Mouse (Mus musculus): ENCODE data around the gene Tnfaip3.

Tnfaip3 gene

DNA sequence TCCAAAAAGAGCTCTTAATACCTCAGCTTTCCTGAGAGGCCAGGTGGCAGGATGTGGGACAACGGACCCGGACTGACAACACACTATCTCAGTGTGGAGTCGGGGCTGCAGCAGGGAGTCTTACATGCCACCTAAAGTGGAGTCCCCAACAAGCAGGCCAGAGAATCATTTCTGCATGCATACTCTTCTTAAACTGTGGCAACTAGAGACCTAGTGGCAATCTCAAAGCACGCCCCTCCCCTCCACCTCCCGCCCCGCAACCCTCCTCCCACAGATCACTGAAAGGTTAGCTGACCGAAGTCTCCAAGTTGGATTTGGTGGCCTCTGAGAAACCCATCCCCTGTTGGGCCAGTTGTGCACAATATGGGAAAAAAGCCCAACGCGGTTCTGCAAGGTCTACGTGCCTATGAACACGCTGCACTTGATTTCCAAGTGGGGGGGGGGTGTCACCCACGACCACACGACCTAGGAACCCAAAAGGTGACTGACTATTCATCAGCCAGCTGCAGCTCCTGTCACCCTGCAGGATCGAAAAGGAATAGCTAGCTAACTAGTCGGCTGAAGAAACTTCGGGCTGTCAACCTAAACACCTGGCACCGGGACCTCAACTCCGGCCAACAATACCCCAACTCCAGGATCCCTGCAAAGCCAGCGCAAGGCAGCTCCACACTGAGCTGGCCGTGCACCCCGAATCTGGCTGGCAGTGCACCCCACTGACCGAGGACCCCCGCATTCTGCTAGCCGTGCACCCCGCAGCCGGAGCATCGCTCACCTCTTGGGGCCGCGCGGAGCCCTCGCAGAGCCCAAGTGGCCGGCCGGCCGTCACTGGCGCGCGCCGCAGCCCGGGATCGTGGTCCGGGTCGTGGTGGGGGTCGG is 838 bp downstream of the Tnfaip3 start:
- DNase-seq, result peak; percentile 73 to 79

DNA sequence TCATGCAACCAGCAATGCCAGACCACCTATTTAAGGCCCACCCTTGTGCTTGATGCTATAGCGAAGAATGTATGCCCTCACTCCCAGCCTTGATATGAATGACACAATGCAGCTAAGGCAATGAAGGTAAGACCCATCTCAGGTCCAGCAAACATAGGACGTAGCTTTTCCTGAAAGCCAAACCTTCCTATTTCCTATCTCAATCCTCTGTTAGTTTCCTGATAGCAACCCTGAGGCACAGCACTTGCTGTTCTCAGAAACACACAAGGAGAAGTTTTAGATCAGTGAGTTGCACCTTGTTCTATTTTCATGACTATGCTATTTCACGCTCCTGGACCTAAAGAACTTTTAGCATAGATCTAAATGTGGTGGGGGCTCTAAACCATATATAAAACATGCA is 2.1 kb downstream of the Tnfaip3 start:
- DNase-seq, result no peak

DNA sequence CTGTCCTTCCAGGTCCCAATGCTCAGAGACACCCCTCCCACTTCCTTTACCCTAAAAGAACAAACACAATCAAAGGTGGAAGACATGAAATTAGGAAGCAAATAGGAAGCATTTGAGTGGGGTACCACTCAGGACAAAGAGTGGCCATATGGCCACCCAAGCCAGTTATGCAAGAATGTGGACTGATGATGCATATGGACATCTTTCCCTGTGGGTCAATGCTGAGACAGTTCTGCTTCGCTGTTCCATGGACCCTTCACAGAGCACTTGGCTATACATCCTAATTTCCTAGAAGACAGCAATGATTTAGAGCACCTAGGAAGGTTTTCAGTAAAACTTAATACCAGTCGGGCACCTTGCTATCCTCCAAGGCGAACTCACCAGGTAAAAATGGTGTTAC is 2.8 kb downstream of the Tnfaip3 start:
- DNase-seq, result no peak

DNA sequence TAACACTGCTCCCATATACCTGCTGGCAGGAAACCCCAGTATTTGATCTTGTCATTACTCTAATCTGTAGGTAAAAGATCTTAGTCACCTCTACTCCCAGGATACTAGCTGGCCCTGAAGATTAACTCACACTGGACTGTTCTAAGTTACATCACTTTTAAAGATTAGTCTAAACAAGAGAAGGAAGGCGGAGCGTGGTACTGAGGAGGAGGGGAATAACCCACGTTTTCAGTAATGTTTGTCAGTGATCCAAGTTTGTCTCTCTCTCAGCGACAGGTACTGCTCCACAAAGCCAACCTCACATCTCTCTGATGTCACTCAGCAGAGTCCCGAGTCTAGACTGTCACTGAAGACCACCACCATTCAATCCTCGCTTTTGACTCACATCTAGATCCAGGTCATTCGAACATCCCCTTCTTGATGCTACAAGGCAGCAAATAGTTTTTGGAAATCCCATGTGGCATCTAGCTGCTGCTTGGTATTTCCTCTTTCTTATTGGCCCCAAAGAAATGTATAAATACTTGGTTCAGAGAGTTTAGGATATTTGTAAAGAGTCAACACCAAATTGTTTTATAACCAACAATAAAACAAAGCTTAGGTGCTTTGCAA is 3.5 kb downstream of the Tnfaip3 start:
- no peak for DNase-seq

DNA sequence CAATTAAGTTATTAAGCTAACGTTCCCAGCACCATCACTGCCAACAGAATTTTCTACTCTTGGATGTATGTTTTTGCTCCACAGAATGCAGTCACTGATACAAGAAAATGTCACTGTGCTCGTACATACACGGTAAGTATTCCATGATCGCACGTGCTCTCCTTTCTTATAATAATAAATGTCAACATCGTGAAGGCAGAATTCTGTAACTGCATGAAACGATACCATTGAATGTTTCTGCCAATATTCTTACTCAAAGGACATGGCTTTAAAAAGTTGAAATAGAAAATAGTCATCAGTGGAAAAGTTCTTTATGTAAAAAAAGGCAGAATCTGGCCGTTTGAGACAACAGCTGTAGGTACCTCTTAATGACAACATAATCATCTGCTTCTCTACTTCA is 5.0 kb downstream of the Tnfaip3 start:
- DNase-seq, result no peak

DNA sequence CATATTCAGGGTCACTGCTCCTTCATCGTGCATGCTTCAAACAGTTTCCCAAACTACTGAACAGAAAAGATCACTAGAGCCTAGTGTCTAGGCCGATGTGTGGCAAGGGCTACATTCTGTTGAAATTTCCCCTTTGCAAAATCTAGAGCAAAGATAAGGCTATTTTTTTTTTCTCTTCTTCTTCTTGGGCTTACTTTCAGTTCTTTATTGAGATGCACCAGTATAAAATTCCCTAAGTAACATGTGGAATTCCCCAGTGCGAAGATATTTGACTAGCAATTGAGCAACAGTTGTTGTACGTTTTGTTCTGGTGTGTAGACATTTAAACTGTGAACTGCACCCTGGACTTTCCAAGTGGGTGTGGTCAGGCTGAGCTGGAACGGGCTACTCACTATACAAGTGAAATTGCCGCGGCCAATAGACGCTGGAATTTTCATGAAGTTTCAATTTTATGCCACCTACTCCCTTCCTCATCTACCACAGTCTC is 6.2 kb downstream of the Tnfaip3 start:
- DNase-seq, result peak in 1 of 2 experiments; percentile 15

DNA sequence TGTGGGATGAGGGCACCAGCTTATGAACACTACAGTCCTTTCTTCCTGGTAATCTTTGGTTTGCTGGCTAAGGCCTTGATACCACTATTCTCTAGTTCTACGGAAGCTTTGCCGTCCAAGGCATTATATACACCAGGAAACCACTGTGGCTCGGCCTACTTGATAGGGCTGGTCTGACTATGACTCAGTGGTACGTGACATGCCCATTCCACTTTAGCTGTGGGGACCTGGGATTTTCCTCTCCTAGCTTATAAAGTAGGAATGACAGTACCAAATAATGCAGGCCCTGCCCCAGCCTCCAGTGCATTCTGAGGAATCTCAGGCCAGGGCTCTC is 6.9 kb downstream of the Tnfaip3 start:
- DNase-seq, result no peak

DNA sequence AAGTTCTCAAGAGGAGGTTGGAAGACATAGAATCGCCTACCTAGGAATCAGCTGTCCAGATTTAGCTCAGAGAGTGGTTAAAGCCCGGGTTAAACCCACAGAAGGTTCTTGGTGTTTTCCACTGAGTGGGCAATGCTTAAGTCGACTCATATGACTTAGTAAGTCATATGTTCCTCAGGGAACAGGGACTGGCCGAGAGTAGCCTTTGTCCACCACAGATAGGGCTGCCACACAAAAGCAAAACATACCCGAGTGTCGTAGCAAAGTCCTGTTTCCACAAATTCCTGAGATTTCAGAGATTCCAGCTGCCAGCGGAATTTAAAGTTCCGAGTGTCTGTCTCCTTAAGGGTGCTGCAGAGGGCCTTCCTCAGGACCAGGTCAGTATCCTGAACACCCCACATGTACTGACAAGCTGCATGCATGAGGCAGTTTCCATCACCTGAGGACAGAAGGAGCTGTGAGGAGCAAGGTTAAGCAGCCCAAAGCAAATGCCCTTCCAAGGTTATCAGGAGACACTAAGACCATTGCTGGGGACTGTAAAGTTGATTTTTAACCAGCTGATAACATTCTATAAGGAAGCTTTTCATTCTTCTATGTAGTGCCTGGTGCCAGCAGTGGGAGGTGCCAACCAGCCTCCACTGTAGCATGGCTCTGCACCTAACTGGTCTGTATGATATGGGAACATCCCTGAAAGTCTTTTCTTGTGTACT is 7.4 kb downstream of the Tnfaip3 start:
- DNase-seq, result no peak

DNA sequence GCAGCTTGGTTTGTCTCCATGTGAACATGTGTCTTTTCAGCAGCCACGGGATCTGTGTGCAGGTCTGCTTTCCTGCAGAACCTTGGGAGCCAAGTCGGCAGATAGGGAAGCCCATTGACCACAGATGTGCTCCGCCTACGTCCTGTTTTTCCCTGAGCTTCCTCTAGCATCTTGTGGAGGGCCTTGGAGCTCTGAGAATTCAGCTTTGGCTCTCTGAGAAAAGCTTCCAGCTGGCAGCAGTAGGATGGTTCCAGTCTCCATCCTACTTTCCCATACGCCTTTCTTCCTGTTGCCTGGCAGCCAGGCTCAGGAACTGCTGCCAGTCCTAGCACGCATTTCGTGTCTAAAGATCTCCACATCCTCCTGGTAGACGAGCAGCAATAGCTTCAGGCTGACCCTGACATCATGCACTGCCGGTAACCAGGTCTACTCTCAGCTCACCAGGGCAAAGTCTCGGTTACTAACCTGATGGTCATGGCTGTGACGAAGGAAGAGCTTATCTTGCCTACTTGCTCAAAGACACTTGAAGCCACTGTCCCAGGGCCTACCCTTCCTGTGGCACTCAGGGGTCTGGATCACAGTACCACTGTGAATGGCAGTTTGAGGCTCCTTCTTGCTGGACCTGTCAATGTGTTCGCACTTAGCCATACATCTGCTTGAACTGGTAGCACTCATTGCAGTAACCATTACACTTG is 13.2 kb downstream of the Tnfaip3 start:
- DNase-seq, result no peak

DNA sequence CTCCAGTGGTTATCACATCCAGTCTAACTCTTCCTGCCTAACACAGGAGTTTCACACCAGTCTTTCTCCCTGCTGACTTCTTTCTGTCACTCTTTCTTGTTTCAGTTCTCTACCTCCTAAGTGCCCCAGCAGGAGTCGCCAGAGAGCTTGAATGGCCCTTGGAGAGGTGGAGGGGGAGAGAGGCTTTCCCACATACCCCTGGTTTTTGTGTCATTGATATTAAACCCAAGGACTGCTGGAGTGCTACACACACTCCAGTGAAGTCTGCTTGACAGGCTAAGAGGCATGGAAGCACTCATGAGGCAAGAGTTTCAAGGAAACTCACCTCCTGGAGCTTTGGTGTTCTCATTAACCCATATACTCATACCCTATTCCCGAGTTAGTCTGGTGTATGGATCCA is 16.0 kb downstream of the Tnfaip3 start:
- peak; percentile 71 to 73 for DNase-seq

DNA sequence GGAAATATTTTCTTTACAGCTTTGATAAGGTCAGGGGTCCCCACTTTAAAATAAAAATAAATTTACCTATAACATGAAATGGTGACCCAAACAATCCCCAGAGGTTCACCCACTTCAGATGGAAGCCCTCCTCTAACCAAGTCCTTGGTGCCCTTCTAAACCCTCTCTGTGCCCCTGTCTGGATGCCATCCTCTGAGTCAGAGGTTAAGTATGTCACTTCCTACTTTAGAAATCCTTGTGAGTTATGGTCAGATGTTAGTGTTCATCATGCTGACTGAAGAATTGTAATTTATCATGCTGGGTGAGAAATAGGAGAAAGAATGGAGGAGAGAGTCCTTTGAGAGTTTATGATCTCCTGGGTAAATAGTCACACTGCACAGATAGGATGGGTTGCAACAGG is 19.1 kb downstream of the Tnfaip3 start:
- DNase-seq, result no peak

DNA sequence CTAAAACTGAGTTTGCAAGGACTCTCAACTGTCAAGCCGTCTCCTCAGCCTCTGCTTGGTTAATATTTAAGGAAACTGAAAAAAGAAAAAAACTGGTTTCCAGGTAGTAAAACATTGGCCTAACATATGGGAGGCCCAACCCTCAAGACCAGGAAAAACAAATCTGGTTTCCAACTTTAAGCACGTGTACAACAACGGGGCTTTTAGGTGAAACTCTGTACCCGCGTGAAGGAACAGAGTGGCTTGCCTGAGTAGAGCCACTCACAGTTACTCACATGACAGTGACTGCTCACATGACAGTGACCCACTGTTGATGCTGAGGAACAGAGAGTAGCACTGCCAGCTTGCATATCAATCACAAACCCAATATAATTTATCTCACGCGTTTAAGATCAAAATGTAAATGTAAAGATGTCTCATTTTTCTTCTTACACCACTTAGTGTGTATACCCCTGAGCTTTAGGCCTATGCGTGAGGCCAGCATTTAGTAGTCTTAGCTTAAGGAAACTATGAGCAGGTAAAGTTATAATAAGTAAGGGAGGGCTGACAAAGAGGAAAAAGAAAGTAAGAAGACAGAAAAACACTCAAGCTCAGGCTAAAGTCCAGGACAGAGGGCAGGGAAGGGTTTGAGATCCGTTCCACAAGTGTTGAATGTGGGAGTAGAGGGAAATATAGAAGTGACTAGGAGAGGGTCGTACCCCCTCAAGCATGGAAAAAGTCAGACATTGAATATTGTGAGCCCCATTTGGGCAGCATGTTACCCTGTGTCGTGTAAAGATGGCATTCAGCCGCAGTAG is 19.8 kb downstream of the Tnfaip3 start:
- no peak for DNase-seq

DNA sequence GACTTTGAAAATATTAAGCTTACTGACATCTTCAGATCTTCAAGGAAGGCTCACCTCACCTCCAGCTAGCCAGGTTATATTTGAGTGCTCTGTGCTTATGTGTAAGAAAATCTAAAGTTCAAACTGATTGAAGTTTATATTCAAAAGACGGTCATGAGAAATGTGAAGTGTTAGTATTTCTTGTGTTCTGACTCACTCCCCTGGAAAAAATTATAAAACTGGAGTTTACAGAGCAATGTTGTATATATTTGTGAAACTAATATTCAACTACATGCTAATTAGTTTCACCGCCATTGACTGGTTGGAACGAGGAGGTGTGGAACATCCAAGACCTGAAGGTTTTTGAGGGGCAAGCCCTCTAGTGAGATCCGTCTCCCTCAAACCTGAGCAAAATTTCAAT is 22.5 kb downstream of the Tnfaip3 start:
- DNase-seq, result no peak

DNA sequence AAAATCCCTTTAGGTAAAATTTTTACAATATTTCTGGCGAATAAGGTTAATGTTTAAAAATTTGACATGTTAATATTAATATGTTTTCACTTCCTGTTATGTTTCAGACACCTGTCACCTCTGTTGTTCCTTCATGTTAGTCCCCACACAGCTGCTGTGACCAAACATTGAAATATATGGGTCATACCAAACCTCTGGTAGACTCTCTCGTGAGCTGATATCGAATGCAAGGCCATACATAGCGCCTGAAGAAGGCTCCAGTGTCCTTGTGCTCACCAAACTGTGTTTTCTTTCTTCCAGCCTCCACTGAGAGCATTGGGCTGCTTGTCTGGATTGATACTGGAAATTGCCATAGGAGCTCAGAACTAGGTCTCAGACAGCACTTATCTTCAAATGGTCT is 24.4 kb downstream of the Tnfaip3 start:
- DNase-seq, result no peak

DNA sequence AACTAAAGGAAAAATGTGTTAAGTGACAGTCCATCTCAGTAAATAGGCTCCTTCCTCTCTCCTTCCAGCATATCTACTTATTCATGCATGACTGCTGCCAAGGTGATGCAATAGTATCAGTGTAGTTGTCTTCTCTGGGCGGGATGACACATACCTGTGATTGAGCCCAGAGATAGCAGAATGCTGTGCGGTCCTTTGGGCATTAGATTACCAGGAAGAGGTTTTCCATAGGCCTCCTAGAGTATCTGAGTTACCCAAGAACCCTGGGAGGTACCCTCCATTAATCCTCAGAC is 27.6 kb downstream of the Tnfaip3 start:
- no peak for DNase-seq

DNA sequence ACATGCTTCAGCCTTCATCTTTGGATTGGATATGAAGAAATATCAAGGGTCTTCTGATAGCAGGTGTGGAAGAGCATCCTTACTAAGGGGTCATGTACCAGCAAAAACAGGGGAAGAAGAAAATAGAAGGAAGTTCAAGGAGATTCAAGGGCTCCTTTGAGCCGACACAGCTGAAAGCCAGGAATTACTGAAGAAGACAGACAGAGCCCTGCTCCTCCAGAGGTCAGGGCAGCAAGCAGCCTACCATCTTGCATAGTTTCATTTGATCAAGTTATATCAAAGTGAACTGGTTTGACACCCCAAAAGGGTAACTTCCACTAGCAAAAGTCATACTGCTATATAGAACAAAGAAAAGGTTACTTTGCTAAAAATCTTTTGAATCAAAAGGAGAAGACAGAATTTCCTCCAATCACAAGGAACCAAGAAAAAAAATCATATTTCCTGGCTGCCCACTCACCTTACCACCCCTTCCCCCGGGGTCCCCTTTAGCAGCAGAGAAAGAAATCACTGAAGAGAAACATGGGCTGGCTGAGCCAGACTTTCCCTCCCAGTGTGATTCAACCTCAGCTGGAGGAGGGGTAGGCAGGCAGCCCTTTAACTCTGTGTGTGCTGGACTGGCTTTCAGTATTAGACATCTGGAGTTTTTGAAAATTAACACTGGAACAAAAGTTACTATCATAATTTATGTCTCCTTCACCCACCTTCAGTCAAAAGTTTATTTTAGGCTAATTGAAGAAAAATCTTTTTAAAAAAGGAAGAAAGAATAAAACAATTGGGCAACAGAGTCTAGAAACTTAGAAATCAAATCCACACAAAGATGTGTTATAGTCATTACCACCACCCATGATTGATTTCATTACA is 28.2 kb downstream of the Tnfaip3 start:
- no peak for DNase-seq

DNA sequence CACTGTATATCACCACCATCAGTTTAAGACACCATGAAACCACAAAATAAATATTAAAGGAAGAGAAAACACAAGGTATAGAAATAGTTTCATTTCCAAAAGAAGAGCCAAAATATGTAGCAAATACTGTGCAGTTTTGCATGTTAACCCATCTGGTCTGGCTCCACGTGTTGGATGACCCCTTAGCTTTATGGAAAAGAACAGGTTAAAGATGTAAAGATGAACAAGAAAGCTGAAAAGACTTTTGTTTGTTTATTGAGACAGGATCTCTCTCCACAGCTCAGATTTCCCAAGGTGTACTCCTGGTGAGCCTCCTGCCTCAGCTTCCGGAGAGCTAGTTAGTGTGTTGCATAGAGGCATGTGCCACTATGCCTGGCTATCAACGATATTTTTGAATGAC is 29.9 kb downstream of the Tnfaip3 start:
- no peak for DNase-seq

DNA sequence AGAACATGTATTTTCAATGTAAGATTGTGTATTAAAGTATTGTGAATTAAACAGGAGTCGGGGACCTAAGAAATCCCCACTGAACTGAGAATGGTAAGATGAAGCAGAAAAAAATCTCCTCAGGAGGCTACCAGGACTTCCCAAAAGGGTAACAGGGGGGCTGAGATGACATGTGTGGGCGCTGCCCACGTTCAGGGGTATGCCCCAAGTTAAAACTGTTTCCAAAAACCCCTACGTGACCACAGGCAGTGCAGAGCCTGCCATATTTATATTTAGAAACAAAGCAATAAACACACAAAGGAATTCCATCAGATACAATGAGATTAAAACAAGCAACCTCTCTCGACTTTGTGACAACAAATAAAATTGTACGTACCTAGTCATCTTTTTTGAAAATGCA is 31.9 kb downstream of the Tnfaip3 start:
- no peak for DNase-seq

DNA sequence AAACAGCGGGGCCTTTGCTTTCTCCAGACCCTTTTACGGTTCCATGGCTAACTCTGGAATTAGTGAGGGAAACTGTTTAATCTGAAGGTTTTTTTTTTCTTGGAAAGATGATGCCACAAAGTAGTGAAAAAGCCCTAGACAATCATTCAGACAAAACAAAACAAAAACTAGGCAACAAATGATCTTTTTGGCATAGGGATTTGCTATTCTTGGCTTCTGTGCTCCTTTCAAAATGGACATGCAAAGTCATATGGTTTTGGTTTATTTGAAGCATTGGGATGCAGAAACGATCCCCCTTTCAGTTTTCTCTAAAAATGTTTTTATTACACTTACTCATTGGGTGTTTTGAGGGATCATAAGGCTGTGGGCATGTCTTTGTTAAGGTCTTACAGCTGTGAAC is 41.0 kb downstream of the Tnfaip3 start:
- no peak for DNase-seq

DNA sequence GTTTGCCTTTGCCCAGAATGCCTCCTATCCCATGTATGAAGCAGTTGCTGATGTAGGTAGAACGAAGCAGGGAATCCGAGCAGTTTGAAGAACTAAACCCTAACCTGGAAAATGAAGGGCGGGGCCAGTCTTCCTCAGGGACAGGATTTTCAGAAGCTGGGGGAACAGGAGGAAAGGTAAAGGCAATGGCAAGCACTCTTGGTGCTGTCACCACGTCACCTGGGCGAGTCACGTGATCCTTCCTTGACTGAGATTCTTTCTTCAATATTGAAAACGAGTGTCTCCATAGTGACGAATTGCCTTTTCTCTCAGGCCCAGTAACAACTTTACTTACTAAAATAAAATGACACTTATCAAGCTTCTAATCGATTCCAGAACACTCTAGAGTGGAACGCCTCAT is 48.6 kb downstream of the Tnfaip3 start:
- DNase-seq, result no peak

DNA sequence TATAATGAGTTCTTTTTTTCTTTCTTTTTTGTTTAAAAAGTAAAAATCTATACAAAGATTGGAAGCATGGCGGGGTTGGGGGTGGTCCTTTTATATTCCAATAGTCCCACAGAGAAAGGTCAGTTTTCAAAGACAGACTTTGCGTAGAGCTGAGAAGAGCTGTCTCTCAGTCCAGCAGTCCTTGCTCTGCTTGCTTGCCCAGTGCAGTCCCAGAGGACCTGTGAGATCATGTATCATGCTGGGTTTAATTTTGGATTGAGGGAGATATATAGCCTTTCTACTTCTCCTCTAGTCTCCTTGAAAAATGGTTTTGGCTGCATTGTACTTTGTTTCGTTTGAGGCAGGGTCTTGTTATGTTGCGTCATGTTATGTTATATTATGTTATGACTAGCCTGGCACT is 49.9 kb downstream of the Tnfaip3 start:
- DNase-seq, result no peak

DNA sequence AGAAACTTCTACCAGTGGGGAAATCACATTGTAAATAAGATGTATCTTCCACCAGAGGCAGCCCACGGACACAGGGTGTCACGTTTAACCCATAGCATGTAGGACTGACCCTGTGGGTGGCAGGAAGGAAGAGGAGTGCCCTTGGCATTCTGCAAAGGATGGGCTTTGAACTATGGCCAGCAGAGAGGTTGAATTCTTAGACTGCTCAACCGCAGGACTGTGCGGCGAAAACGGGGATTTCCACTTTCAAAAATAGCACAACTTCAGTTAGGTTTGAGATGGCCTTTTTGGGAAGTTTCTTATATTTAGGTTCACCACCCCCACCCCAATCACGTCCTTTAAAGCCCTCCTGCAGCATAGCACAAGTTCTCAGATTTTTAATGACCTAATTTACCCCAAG is 50.6 kb downstream of the Tnfaip3 start:
- DNase-seq, result peak; percentile 12 to 18

All from thymus, postnatal 36 days (tissue).